Mouse (Mus musculus) left cerebral cortex, postnatal 25 days (tissue): ENCODE measurements at regions not wholly inside any gene's neighbourhood (a gene's known extent, or its start where the extent isn't known, plus 50 kb on each side); places are given as distances from the start of the nearest gene placed in this dataset.

ENCODE experiments used
- DNase-seq, 2 experiments: peaks; one replicate each; pipeline ENCODE4 v3.0.0; 2022; ENCODE audit warnings: low spot score in 2 of 2, mixed read lengths in 1 of 2
- intact Hi-C: fragments of 180-260 bp; cut with DNase I; formaldehyde crosslinking; loops from one replicate; pipeline ENCODE4 v1.15.1; 2025

- intact Hi-C loops: no loop called here
- DNase-seq: no peak
Observed at GRCm38 (mm10) chr12:118660384-118661213, 185.5 kb upstream of the Sp8 start.

- intact Hi-C loops: loop anchor here (5.0 kb wide), 1 partner anchor 188 kb away; the partner anchor contains the start of gene Sp8
- DNase-seq: no peak
Observed at GRCm38 (mm10) chr12:118659240-118660120, 186.6 kb upstream of the Sp8 start.

GRCm38 (mm10) chr12:118650483-118651160 is 195.5 kb upstream of the Sp8 start:
- intact Hi-C loops: no loop called here
- no peak for DNase-seq

GRCm38 (mm10) chr12:118649323-118649973 is 196.7 kb upstream of the Sp8 start:
- intact Hi-C loops: no loop called here

GRCm38 (mm10) chr12:118648673-118649072 is 197.5 kb upstream of the Sp8 start:
- no peak for DNase-seq
- intact Hi-C loops: no loop called here

More at GRCm38 (mm10) chr12:118649323-118649973, 196.7 kb upstream of the Sp8 start:
- DNase-seq: no peak

GRCm38 (mm10) chr12:118647270-118648042 is 198.7 kb upstream of the Sp8 start:
- intact Hi-C loops: no loop called here
- DNase-seq: no peak

GRCm38 (mm10) chr12:118640925-118641324 is 205.2 kb upstream of the Sp8 start:
- DNase-seq: no peak
- intact Hi-C loops: no loop called here

GRCm38 (mm10) chr12:118637214-118637613 is 208.9 kb upstream of the Sp8 start:
- DNase-seq: no peak
- intact Hi-C loops: no loop called here

GRCm38 (mm10) chr12:118635456-118635855 is 210.7 kb upstream of the Sp8 start:
- no peak for DNase-seq
- intact Hi-C loops: no loop called here

GRCm38 (mm10) chr12:118630373-118630772 is 215.8 kb upstream of the Sp8 start:
- no peak for DNase-seq
- intact Hi-C loops: no loop called here

- intact Hi-C loops: no loop called here
- no peak for DNase-seq
Observed at GRCm38 (mm10) chr12:118621697-118622485, 224.2 kb upstream of the Sp8 start.

- intact Hi-C loops: no loop called here
- DNase-seq: no peak
Observed at GRCm38 (mm10) chr12:118620847-118621636, 225.1 kb upstream of the Sp8 start.

- intact Hi-C loops: no loop called here
- DNase-seq: no peak
Observed at GRCm38 (mm10) chr12:118597015-118597414, 249.1 kb upstream of the Sp8 start.

- intact Hi-C loops: no loop called here
- DNase-seq: no peak
Observed at GRCm38 (mm10) chr12:118594781-118595574, 251.2 kb upstream of the Sp8 start.

- DNase-seq: peak; percentile 5 to 11
- intact Hi-C loops: no loop called here
Observed at GRCm38 (mm10) chr12:118583829-118584628, 262.1 kb upstream of the Sp8 start.

GRCm38 (mm10) chr12:118569811-118570210 is 268.6 kb upstream of the Sp4 start:
- intact Hi-C loops: no loop called here
- peak; percentile 5 to 56 for DNase-seq
